Mouse (Mus musculus): ENCODE measurements around the gene Nfkbil1. TPM values are rescaled to one million over a fixed set of nuclear protein-coding genes. Genes with fewer than 3 reads are reported as not detected.

The Nfkbil1 gene
- polyA plus RNA-seq, 1 experiment from 2014 or later, result 14.5 TPM

DNA sequence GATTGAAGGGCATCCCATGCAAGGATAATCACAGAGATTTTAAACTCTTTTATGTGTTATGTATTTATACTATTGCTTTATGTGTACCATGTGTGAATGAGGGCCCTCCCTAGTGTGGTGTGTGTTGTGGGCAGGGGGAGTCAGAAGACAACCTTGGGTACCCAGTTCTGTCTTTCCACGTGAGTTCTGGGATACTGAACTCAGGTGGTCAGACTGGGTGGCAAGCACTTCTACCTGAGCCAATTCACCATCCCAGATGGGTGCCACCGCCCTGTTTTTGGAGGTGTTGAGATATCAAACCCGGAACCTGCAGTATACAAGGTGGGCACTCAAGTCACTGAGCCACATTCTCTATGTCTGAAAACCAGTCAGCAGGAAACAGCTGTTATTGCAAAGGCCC, 36.7 kb upstream of the Nfkbil1 start:
- Histone ChIP-seq H3K27ac (no peak overlapping the region), H3K4me3 (replicated peaks; ENCODE audit: low read depth, low read length) (no peak overlapping the region), H3K9ac (ENCODE audit: low read depth, low read length) (no peak overlapping the region), H3K9me3 (replicated peaks; ENCODE audit: low read length) (no peaks in the 10 kb centered on the region), H3K4me1 (replicated peaks; ENCODE audit: insufficient read depth, low read length) (no peaks in the 10 kb centered on the region), H3K27me3 (ENCODE audit: insufficient read depth, low read length) (no peaks in the 10 kb centered on the region; the same call in 1 of the 2 replicates), H3K36me3 (ENCODE audit: insufficient read depth, low read length) (no peaks in the 10 kb centered on the region), H3K4me2 (ENCODE audit: low read length) (no peak overlapping the region)
- WGBS, result 71% methylated on average over 3 of the region's 3 CpGs
- ATAC-seq (replicated peaks; ENCODE audit: low FRiP score, low read depth), result no peak
- DNase-seq (ENCODE audit: low spot score), result no peak
- TF ChIP-seq CTCF (IDR thresholded peaks at IDR 0.05; ENCODE audit: low read depth), result no peak

DNA sequence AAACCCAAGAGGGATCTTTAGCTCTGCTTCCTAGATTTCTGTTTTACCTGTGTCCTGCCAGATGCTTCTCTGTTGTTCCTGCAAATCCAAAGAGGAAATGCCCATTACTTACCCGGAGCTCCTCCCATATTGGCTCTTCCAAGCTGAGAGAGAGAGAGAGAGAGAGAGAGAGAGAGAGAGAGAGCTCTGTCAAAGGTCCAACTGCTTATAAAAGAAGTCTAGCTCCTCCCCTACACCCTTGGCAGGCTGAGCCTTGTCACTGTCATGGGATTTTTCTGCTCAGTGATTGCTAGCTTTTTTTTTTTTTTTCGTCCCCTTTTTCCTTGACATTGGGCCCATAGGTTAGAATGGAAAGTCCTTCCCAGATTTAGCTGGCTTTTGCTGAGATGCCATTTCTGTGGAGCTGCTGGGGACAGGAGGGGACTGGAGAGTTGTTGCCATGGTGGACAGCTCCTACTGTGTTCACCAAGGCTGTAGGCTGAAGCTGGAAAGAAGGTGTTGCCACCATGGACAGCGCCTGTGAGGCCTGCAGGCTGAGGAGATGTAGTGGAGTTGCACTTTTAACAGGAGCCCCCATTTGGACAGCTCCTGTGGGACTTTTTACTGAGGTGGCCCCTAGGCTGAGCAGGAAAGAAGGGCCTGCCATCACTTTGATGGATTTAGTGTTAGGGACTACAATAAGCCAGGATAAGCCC, 34.2 kb upstream of the Nfkbil1 start:
- Histone ChIP-seq H3K9ac (ENCODE audit: low read depth, low read length) (no peak overlapping the region), H3K27me3 (ENCODE audit: insufficient read depth, low read length) (no peaks in the 10 kb centered on the region), H3K27ac (no peak overlapping the region), H3K4me1 (replicated peaks; ENCODE audit: insufficient read depth, low read length) (no peaks in the 10 kb centered on the region), H3K9me3 (replicated peaks; ENCODE audit: low read length) (no peaks in the 10 kb centered on the region), H3K4me2 (ENCODE audit: low read length) (no peak overlapping the region), H3K36me3 (ENCODE audit: insufficient read depth, low read length) (no peaks in the 10 kb centered on the region), H3K4me3 (replicated peaks; ENCODE audit: low read depth, low read length) (no peak overlapping the region)
- 0 out of 2 replicates have a peak, but pooled peaks have one; percentile 40 for ATAC-seq (replicated peaks; ENCODE audit: low FRiP score, low read depth)
- WGBS, result 40% methylated on average over 3 of the region's 3 CpGs
- peak; percentile 78 for DNase-seq (ENCODE audit: low spot score)
- no peak for TF ChIP-seq CTCF (IDR thresholded peaks at IDR 0.05; ENCODE audit: low read depth)

DNA sequence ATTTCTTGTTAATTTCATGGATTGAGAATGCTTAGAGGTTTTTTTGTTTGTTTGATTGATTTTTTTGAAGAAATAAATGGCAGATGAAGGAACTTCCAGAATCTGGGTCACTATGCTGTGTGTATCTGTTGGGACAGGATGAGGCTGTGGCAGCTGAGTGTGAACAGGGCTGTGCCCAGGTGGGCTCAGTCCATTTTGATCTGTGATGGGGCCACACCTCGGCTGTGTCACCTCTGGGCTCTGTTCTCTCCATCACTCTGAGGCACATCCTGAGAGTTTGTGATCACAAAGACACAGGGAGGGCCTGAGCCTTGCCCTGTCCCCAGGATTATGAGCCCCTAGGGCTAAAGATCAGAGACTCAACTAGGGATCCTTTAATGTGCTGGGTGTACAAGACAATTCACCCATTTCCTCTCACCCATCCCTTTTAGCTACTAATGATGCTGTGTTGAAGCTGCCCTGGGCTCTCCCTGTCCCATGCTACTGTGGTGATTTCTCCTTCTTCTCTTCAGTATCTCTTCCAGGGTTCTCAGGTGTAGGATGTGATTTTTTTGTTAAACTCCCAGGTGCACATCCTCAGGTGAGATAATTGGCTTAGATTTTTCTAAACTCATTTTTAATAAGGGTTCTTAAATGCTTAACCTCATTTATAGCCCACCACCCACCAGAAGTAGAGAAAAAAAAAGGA, 32.0 kb upstream of the Nfkbil1 start:
- Histone ChIP-seq H3K27me3 (ENCODE audit: insufficient read depth, low read length) (no peaks in the 10 kb centered on the region), H3K9ac (ENCODE audit: low read depth, low read length) (no peak overlapping the region), H3K27ac (no peak overlapping the region), H3K9me3 (replicated peaks; ENCODE audit: low read length) (no peaks in the 10 kb centered on the region), H3K4me3 (replicated peaks; ENCODE audit: low read depth, low read length) (no peak overlapping the region), H3K36me3 (ENCODE audit: insufficient read depth, low read length) (no peaks in the 10 kb centered on the region), H3K4me2 (ENCODE audit: low read length) (no peak overlapping the region), H3K4me1 (replicated peaks; ENCODE audit: insufficient read depth, low read length) (no peaks in the 10 kb centered on the region)
- DNase-seq (ENCODE audit: low spot score), result no peak
- 69% methylated on average over 1 of the region's 1 CpGs for WGBS
- no peak for TF ChIP-seq CTCF (IDR thresholded peaks at IDR 0.05; ENCODE audit: low read depth)
- ATAC-seq (replicated peaks; ENCODE audit: low FRiP score, low read depth), result no peak

DNA sequence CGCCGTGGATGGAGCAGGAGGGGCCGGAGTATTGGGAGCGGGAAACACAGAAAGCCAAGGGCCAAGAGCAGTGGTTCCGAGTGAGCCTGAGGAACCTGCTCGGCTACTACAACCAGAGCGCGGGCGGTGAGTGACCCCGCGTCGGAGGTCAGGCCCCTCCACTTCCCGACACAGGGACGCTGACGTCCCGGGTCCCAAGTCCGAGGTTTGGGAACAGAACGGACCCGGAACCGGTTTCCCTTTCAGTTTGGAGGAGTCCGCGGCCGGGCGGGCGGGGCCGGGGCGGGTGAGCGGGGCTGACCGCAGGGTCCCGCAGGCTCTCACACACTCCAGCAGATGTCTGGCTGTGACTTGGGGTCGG, 27.9 kb upstream of the Nfkbil1 start:
- H3K27me3 ChIP-seq (ENCODE audit: insufficient read depth, low read length), result no peaks in the 10 kb centered on the region
- no peak overlapping the region for H3K27ac ChIP-seq
- DNase-seq (ENCODE audit: low spot score) (no peak), ATAC-seq (replicated peaks; ENCODE audit: low FRiP score, low read depth) (peak; percentile 18; the same call in 1 of the 2 replicates)
- H3K4me2 ChIP-seq (ENCODE audit: low read length), result peak overlapping the region; percentile 99
- 3% methylated on average over 31 of the region's 31 CpGs for WGBS
- peak overlapping the region; percentile 66 for H3K4me3 ChIP-seq (replicated peaks; ENCODE audit: low read depth, low read length)
- H3K9ac ChIP-seq (ENCODE audit: low read depth, low read length), result peak overlapping the region; percentile 69
- H3K36me3 ChIP-seq (ENCODE audit: insufficient read depth, low read length), result no peaks in the 10 kb centered on the region
- no peak for TF ChIP-seq CTCF (IDR thresholded peaks at IDR 0.05; ENCODE audit: low read depth)
- H3K9me3 ChIP-seq (replicated peaks; ENCODE audit: low read length), result no peaks in the 10 kb centered on the region
- H3K4me1 ChIP-seq (replicated peaks; ENCODE audit: insufficient read depth, low read length), result no peaks in the 10 kb centered on the region

DNA sequence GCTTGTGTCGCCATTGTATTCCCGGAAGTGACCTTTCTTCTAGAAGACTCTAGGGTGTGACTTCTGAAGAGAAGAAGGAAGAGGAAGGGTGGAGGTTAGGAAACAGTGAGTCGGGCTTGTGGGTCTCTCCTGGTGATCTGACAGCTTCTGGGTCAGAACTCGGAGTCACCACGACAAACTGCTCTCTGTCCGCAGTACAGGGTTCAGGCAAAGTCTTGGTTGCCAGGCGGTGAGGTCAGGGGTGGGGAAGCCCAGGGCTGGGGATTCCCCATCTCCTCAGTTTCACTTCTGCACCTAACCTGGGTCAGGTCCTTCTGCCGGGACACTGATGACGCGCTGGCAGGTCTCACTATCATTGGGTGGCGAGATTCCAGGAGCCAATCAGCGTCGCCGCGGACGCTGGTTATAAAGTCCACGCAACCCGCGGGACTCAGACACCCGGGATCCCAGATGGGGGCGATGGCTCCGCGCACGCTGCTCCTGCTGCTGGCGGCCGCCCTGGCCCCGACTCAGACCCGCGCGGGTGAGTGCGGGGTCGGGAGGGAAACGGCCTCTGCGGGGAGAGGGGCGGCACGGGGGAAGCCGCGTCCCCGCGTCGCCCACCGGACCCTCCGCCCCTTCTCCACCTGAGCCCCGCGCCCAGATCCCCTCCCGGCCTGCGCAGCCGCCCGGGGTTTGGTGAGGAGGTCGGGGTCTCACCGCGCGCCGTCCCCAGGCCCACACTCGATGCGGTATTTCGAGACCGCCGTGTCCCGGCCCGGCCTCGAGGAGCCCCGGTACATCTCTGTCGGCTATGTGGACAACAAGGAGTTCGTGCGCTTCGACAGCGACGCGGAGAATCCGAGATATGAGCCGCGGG, 27.3 kb upstream of the Nfkbil1 start, which contains the start of gene H2-D1:
Gene H2-D1 (plus strand): TSS at position 67 of the 859 bp plus-strand sequence.
- peak within 1 kb of the TSS; percentile 99 for H3K4me2 ChIP-seq (ENCODE audit: low read length)
- H3K4me3 ChIP-seq (replicated peaks; ENCODE audit: low read depth, low read length), result peak within 1 kb of the TSS; percentile 66

DNA sequence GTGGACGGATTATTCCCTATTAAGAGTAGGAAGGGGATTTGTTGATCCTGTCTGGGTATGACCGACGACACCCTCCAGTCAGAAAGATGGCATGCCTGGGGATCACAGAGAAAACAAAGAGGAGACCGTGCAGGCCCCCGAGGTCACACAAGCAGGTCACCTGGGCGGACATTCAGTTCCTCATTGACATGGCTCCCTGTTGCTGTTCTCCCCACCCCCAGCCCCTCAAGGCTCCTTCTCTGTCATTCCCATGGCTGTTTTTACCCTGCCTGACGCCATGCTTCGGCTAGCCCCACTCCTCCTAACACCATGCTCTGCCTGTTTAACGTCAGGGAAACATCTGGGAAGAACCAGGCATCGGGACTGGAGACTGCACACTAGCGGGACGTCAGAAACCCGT, 26.1 kb upstream of the Nfkbil1 start:
- H3K4me2 ChIP-seq (ENCODE audit: low read length), result no peak overlapping the region
- H3K4me1 ChIP-seq (replicated peaks; ENCODE audit: insufficient read depth, low read length), result no peaks in the 10 kb centered on the region
- no peak overlapping the region for H3K27ac ChIP-seq
- no peak for DNase-seq (ENCODE audit: low spot score)
- H3K4me3 ChIP-seq (replicated peaks; ENCODE audit: low read depth, low read length), result no peak overlapping the region
- TF ChIP-seq CTCF (IDR thresholded peaks at IDR 0.05; ENCODE audit: low read depth), result no peak
- no peaks in the 10 kb centered on the region for H3K27me3 ChIP-seq (ENCODE audit: insufficient read depth, low read length)
- H3K9ac ChIP-seq (ENCODE audit: low read depth, low read length), result no peak overlapping the region
- no peaks in the 10 kb centered on the region for H3K36me3 ChIP-seq (ENCODE audit: insufficient read depth, low read length)
- no peaks in the 10 kb centered on the region for H3K9me3 ChIP-seq (replicated peaks; ENCODE audit: low read length)
- ATAC-seq (replicated peaks; ENCODE audit: low FRiP score, low read depth), result no peak
- WGBS, result 73% methylated on average over 13 of the region's 13 CpGs

More for the DNA sequence above, 27.3 kb upstream of the Nfkbil1 start, which contains the start of gene H2-D1:
- no peaks in the 10 kb centered on the region for H3K36me3 ChIP-seq (ENCODE audit: insufficient read depth, low read length)
- no peak within 1 kb of the TSS for H3K27ac ChIP-seq
- no peaks in the 10 kb centered on the region for H3K4me1 ChIP-seq (replicated peaks; ENCODE audit: insufficient read depth, low read length)
- H3K9ac ChIP-seq (ENCODE audit: low read depth, low read length), result peak within 1 kb of the TSS; percentile 69
- WGBS, result 2% methylated on average over 73 of the region's 73 CpGs
- ATAC-seq (replicated peaks; ENCODE audit: low FRiP score, low read depth), result peak; percentile 85
- no peaks in the 10 kb centered on the region for H3K27me3 ChIP-seq (ENCODE audit: insufficient read depth, low read length)
- H3K9me3 ChIP-seq (replicated peaks; ENCODE audit: low read length), result no peaks in the 10 kb centered on the region
- DNase-seq (ENCODE audit: low spot score), result peak; percentile 83
- TF ChIP-seq CTCF (IDR thresholded peaks at IDR 0.05; ENCODE audit: low read depth), result no peak
